Mouse (Mus musculus): Measurements from ENCODE around the gene Gad1.
A peak's percentile ranks its signal among the peaks of the same experiment; 100 is the strongest.

The Gad1 gene

DNA sequence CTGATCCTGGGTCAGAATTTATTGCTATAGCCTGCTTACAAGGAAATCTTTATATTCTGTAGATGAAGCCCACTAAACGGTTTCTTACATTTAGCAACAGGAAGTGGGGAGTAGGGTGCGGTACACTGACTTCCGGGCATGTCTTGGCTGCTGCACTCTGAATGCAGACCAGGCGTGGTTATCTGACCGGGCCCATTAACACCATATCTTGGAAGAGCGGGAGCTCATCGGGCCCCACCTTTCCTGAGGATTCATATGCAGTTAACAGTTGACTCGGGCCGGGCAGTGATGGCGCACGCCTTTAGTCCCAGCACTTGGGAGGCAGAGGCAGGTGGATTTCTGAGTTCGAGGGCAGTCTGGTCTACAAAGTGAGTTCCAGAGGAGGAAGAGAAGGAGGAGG is 75.5 kb downstream of the Gad1 start:
- DNase-seq (ENCODE audit: inconsistent ontology term) = no peak

DNA sequence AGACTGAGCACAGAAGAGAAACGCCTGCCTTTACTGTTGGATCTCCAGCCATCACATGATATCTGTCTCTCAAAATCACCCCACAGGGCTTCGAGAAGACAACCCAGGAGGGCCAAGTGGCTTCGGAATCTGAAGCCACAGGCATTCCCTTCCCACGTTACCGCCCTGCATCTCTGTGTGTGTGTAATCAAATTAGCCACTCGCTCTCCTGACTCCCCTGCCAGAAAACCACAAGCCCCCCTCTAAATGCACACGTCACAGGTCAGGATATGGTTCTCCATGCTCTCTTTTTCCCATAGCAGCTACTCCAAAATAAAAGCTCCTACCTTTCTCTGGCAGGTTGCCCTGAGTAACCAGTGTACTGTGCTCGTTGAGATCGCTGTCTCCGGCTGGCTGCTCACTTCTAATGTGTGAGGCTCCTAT is 76.5 kb downstream of the Gad1 start:
- peak; percentile 83 for DNase-seq (ENCODE audit: inconsistent ontology term)

DNA sequence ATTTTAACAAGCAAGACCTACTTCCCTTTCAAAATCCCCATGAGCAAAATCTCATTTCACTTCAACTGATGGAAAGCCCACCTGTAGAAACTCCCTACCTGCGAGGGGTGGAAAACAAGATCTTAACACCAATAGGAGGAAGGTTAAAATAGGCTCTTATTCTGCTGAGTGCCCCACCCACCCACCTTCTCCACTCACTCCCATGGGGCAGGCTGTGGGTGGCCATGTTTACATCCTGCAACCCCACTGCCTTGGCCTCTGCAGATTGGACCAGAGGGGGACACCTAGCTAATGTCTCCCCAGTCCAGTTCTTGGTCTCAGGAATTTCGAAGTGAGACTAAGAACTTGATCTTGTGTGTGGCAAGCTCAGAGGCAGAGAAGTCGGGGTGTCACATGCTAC is 77.0 kb downstream of the Gad1 start:
- DNase-seq (ENCODE audit: inconsistent ontology term) = no peak

- no peak for DNase-seq (ENCODE audit: inconsistent ontology term)
Measured at GRCm38 (mm10) chr2:70631321-70631720, 78.4 kb downstream of the Gad1 start.

GRCm38 (mm10) chr2:70632412-70632811 is 79.5 kb downstream of the Gad1 start:
- DNase-seq (ENCODE audit: inconsistent ontology term) = no peak

DNA sequence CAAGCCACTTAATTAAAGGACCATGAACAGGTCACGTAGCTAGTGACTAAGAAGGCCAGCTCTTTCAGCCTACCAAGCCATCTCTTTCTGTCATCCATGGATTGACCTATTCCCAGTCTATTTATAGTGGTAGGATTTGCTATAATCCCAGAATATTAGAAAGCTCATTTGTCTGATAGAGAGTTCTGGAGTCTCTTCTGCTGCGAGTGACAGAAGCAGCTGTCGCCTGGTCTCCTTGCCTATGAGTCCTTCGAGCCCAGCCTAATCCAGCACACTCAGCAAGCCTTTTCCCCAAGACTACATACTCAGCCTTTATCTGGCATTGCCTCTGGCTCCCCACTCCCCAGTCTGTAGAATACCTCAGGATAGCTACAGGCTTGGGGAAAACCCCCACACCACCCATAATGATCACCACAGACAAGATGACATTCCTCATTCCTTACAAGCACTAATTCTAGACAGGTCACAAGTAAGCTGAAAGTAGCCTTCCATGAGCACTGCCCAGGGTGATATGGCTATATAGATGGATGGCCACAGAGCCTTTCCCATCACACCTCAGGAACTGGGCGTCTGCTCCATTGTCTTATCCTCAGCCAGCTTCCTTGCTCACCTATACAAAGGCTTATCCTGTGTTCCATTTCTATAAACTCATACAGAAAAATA is 81.3 kb downstream of the Gad1 start:
- no peak for DNase-seq (ENCODE audit: inconsistent ontology term)

GRCm38 (mm10) chr2:70640968-70641367 is 88.1 kb downstream of the Gad1 start:
- DNase-seq (ENCODE audit: inconsistent ontology term) = no peak

DNA sequence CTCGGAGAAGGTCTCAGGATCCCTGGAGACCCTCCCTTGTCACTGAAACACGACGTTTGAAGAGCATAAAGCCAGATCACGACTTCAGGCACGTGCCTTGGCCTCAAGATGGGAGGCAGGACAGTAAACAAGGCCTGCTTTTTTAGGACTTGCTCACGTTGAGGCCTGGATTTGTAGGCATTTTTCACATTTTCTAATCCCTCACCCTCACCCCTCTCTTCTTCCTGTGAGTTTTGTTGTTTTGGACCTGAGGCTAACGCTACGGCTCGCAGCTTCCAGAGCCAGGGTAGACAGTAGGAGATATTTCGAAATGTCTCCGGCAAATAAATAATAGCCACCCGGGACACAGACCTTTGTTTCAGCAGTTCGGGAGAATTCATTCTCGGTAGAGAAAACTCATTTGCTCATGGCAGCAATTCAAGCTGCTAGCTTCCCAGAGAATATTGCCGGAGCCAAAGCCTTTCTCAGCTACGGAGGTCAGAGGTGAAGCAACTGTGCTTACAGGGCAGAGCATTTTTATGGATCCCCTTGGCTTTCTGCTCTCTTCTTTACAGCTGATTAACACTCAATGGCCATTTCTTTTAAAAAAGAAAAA is 90.2 kb downstream of the Gad1 start:
- DNase-seq (ENCODE audit: inconsistent ontology term) = peak; percentile 70

GRCm38 (mm10) chr2:70645266-70645780 is 92.5 kb downstream of the Gad1 start:
- DNase-seq (ENCODE audit: inconsistent ontology term) = peak; percentile 75

GRCm38 (mm10) chr2:70647681-70648080 is 94.8 kb downstream of the Gad1 start:
- no peak for DNase-seq (ENCODE audit: inconsistent ontology term)

- no peak for DNase-seq (ENCODE audit: inconsistent ontology term)
Measured at GRCm38 (mm10) chr2:70648271-70648670, 95.4 kb downstream of the Gad1 start.

GRCm38 (mm10) chr2:70649471-70649870 is 96.6 kb downstream of the Gad1 start:
- no peak for DNase-seq (ENCODE audit: inconsistent ontology term)

Measured in Muller cell, postnatal 12 days (primary cell).